Mouse (Mus musculus): ENCODE data around the gene Gas7.

The Gas7 gene

GRCm38 (mm10) chr11:67489647-67490175 is 34.5 kb downstream of the Gas7 start:
- no peak for DNase-seq (ENCODE audit: low spot score in 2 of 2)

- DNase-seq (ENCODE audit: low spot score in 2 of 2), result no peak
These were observed 41.6 kb downstream of the Gas7 start for GRCm38 (mm10) chr11:67496796-67497195.

- DNase-seq (ENCODE audit: low spot score in 2 of 2), result no peak
These were observed 44.9 kb downstream of the Gas7 start for GRCm38 (mm10) chr11:67500115-67500514.

GRCm38 (mm10) chr11:67501468-67502244 is 46.4 kb downstream of the Gas7 start:
- DNase-seq (ENCODE audit: low spot score in 2 of 2), result no peak

- DNase-seq (ENCODE audit: low spot score in 2 of 2), result no peak
These were observed 54.1 kb downstream of the Gas7 start for GRCm38 (mm10) chr11:67509219-67509876.

GRCm38 (mm10) chr11:67510831-67511230 is 55.6 kb downstream of the Gas7 start:
- no peak for DNase-seq (ENCODE audit: low spot score in 2 of 2)

GRCm38 (mm10) chr11:67513001-67513400 is 57.8 kb downstream of the Gas7 start:
- DNase-seq (ENCODE audit: low spot score in 2 of 2), result no peak

GRCm38 (mm10) chr11:67514401-67514800 is 59.2 kb downstream of the Gas7 start:
- no peak for DNase-seq (ENCODE audit: low spot score in 2 of 2)

- DNase-seq (ENCODE audit: low spot score in 2 of 2), result peak; percentile 56 to 85
These were observed 60.0 kb downstream of the Gas7 start for GRCm38 (mm10) chr11:67515020-67515911.

- no peak for DNase-seq (ENCODE audit: low spot score in 2 of 2)
These were observed 60.7 kb downstream of the Gas7 start for GRCm38 (mm10) chr11:67515912-67516305.

GRCm38 (mm10) chr11:67517748-67518147 is 62.5 kb downstream of the Gas7 start:
- DNase-seq (ENCODE audit: low spot score in 2 of 2), result no peak

GRCm38 (mm10) chr11:67518985-67519384 is 63.7 kb downstream of the Gas7 start:
- no peak for DNase-seq (ENCODE audit: low spot score in 2 of 2)

GRCm38 (mm10) chr11:67522671-67523070 is 67.4 kb downstream of the Gas7 start:
- no peak for DNase-seq (ENCODE audit: low spot score in 2 of 2)

GRCm38 (mm10) chr11:67523806-67524205 is 68.6 kb downstream of the Gas7 start:
- peak in 1 of 2 experiments; percentile 79 for DNase-seq (ENCODE audit: low spot score in 2 of 2)

- DNase-seq (ENCODE audit: low spot score in 2 of 2), result no peak
These were observed 69.5 kb downstream of the Gas7 start for GRCm38 (mm10) chr11:67524731-67525130.

GRCm38 (mm10) chr11:67525841-67526240 is 70.6 kb downstream of the Gas7 start:
- DNase-seq (ENCODE audit: low spot score in 2 of 2), result no peak

- peak in 1 of 2 experiments; percentile 81 for DNase-seq (ENCODE audit: low spot score in 2 of 2)
These were observed 71.6 kb downstream of the Gas7 start for GRCm38 (mm10) chr11:67526621-67527545.

GRCm38 (mm10) chr11:67531286-67531685 is 76.0 kb downstream of the Gas7 start:
- DNase-seq (ENCODE audit: low spot score in 2 of 2), result no peak

- no peak for DNase-seq (ENCODE audit: low spot score in 2 of 2)
These were observed 76.8 kb downstream of the Gas7 start for GRCm38 (mm10) chr11:67531926-67532565.

GRCm38 (mm10) chr11:67532728-67533127 is 77.5 kb downstream of the Gas7 start:
- DNase-seq (ENCODE audit: low spot score in 2 of 2), result peak in 1 of 2 experiments; percentile 62
